Mouse (Mus musculus) c-Kit-positive CD71-negative TER-119-negative erythroid progenitor cells, embryonic 14.5 days (primary cell): ENCODE data around the gene Abr.

Experiments
- DNase-seq: peaks from one replicate; pipeline ENCODE4 v3.0.0-alpha.2; 2013; ENCODE audit warnings: low read depth

The Abr gene

GRCm38 (mm10) chr11:76623206-76623961 is 1.3 kb upstream of the Abr start:
- DNase-seq: no peak

GRCm38 (mm10) chr11:76622566-76623205 is 572 bp upstream of the Abr start:
- no peak for DNase-seq

- no peak for DNase-seq
Measured at GRCm38 (mm10) chr11:76618134-76618533, 4.0 kb downstream of the Abr start.

GRCm38 (mm10) chr11:76614246-76614645 is 7.9 kb downstream of the Abr start:
- DNase-seq: no peak

GRCm38 (mm10) chr11:76612638-76613104 is 9.4 kb downstream of the Abr start:
- no peak for DNase-seq

- DNase-seq: no peak
Measured at GRCm38 (mm10) chr11:76610948-76611347, 11.2 kb downstream of the Abr start.

GRCm38 (mm10) chr11:76606521-76606920 is 15.6 kb downstream of the Abr start:
- no peak for DNase-seq

- DNase-seq: no peak
Measured at GRCm38 (mm10) chr11:76599219-76599618, 22.9 kb downstream of the Abr start.

- DNase-seq: no peak
Measured at GRCm38 (mm10) chr11:76598757-76599156, 23.4 kb downstream of the Abr start.

- DNase-seq: no peak
Measured at GRCm38 (mm10) chr11:76593620-76594326, 28.3 kb downstream of the Abr start.

GRCm38 (mm10) chr11:76589746-76590145 is 32.4 kb downstream of the Abr start:
- no peak for DNase-seq

- no peak for DNase-seq
Measured at GRCm38 (mm10) chr11:76588632-76589485, 33.3 kb downstream of the Abr start.

GRCm38 (mm10) chr11:76588032-76588431 is 34.1 kb downstream of the Abr start:
- DNase-seq: peak; percentile 57

GRCm38 (mm10) chr11:76587333-76587732 is 34.8 kb downstream of the Abr start:
- DNase-seq: peak; percentile 58

- DNase-seq: no peak
Measured at GRCm38 (mm10) chr11:76586119-76586518, 36.0 kb downstream of the Abr start.

- peak; percentile 79 for DNase-seq
Measured at GRCm38 (mm10) chr11:76577588-76578257, 44.4 kb downstream of the Abr start.

GRCm38 (mm10) chr11:76572820-76573385 is 49.2 kb downstream of the Abr start:
- no peak for DNase-seq

GRCm38 (mm10) chr11:76571613-76571929 is 50.5 kb downstream of the Abr start:
- no peak for DNase-seq

- no peak for DNase-seq
Measured at GRCm38 (mm10) chr11:76570741-76571612, 51.1 kb downstream of the Abr start.

- DNase-seq: no peak
Measured at GRCm38 (mm10) chr11:76570201-76570731, 51.8 kb downstream of the Abr start.
